Mouse (Mus musculus): ENCODE results near the gene Hist3h2a. TPM values are rescaled to one million over a fixed set of nuclear protein-coding genes. Genes with fewer than 3 reads are reported as not detected.
A peak's percentile ranks its signal among the peaks of the same experiment; 100 is the strongest.

The Hist3h2a gene
- polyA plus RNA-seq (2015; fragmentation: Nextera tagmentation; extraction: Ambion mirVana): 39.5 and 39.7 TPM in 2 replicates

DNA sequence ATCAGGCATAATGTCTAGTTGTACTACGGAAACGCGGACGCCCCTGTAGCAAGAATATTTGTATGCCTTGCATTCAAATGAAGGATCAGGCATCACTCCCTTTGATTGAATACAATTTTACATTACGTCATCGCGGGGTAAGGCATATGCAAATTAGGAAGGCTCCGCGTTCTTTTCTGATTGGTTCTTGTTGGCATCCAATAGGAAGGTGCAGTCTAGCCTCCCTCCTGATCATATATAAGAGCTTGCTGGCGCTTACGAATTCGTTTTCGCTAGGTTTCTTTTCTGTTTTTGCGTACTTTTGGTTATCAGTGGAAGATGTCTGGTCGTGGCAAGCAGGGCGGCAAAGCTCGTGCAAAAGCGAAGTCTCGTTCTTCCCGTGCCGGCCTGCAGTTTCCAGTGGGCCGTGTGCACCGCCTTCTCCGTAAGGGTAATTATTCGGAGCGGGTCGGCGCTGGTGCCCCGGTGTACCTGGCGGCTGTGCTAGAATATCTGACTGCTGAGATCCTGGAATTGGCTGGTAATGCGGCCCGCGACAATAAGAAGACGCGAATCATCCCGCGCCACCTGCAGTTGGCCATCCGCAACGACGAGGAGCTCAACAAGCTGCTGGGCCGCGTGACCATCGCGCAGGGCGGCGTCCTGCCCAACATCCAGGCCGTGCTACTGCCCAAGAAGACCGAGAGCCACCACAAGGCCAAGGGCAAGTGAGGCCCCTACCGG, at the start of gene Hist3h2a, which contains the start of gene Trim17:
Gene Hist3h2a, plus strand, starts transcription at position 266 of the 723 bp plus-strand sequence.
Gene Trim17, plus strand, starts transcription at position 266 of the 723 bp plus-strand sequence.
- peak within 1 kb of the TSS; percentile 97 for H3K9ac ChIP-seq (replicated peaks; ENCODE audit: low read length)
- ATAC-seq (ENCODE audit: low FRiP score, low TSS enrichment): peak; percentile 92
- WGBS: under 1% methylated on average over 49 of the region's 49 CpGs
- H3K4me2 ChIP-seq (replicated peaks; ENCODE audit: low read depth, low read length): peak within 1 kb of the TSS; percentile 97
- H3K36me3 ChIP-seq (ENCODE audit: insufficient read depth, low read length): peaks cover 16% of the 10 kb centered on the region; the same call in 1 of the 2 replicates
- peak within 1 kb of the TSS; percentile 100 for H3K27ac ChIP-seq (ENCODE audit: low read length)
- peak within 1 kb of the TSS; percentile 94 for H3K4me3 ChIP-seq (ENCODE audit: low read length)
- peaks cover 36% of the 10 kb centered on the region for H3K4me1 ChIP-seq (ENCODE audit: insufficient read depth, low read length)
- no peaks in the 10 kb centered on the region for H3K27me3 ChIP-seq (ENCODE audit: insufficient read depth, low read length)
- no peaks in the 10 kb centered on the region for H3K9me3 ChIP-seq (ENCODE audit: low read length)

DNA sequence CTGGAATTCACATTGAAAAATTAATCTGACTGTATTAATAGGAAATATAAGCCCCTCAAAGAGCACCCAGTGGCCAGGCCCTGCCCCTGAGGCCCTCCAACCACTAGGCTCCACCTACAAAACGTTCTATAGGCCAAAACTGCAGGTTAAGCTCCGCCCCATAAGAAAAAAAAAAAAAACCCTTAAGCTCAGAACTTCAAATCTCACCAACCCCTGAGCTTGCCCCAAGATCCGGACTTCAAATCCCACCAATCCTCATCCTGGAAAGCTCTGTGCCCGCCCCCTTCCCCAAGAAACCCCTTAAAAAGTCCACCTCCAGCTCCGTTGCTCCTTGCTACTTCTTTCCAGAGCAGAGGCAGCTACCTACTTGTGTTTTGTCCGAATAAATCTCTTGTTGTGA, 49.6 kb upstream of the Hist3h2a start:
- Histone ChIP-seq H3K27me3 (ENCODE audit: insufficient read depth, low read length) (no peaks in the 10 kb centered on the region), H3K4me2 (replicated peaks; ENCODE audit: low read depth, low read length) (peak overlapping the region; percentile 90; the same call in 1 of the 2 replicates), H3K36me3 (ENCODE audit: insufficient read depth, low read length) (peaks cover 19% of the 10 kb centered on the region; the same call in 1 of the 2 replicates), H3K9me3 (ENCODE audit: low read length) (no peaks in the 10 kb centered on the region), H3K4me1 (ENCODE audit: insufficient read depth, low read length) (peaks cover 12% of the 10 kb centered on the region), H3K9ac (replicated peaks; ENCODE audit: low read length) (no peak overlapping the region), H3K4me3 (ENCODE audit: low read length) (no peak overlapping the region; the same call in 1 of the 2 replicates), H3K27ac (ENCODE audit: low read length) (no peak overlapping the region)
- no peak for ATAC-seq (ENCODE audit: low FRiP score, low TSS enrichment)
- 56% methylated on average over 6 of the region's 6 CpGs for WGBS

DNA sequence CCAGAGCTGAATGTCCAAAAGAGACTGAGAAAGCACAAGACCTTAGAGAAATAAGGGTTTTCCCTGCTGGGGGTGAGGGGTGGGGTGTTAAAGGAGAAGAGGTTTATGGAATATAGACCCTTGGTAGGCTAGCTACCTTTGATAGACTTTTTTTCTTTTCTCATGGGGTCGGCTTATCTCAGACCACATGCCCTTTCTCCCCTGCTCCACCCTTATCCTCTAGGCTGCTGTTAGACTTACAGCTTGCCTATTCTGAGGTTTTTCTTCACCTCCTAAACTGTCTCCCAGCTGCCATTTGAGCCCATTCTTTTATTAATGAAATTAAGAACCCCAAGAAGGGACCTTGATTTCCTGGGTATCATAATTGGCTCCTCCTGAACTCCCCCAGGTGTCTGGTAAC, 40.7 kb upstream of the Hist3h2a start:
- Histone ChIP-seq H3K36me3 (ENCODE audit: insufficient read depth, low read length) (no peaks in the 10 kb centered on the region), H3K4me3 (ENCODE audit: low read length) (no peak overlapping the region), H3K4me2 (replicated peaks; ENCODE audit: low read depth, low read length) (no peak overlapping the region), H3K27ac (ENCODE audit: low read length) (no peak overlapping the region), H3K9ac (replicated peaks; ENCODE audit: low read length) (no peak overlapping the region), H3K27me3 (ENCODE audit: insufficient read depth, low read length) (no peaks in the 10 kb centered on the region), H3K4me1 (ENCODE audit: insufficient read depth, low read length) (no peaks in the 10 kb centered on the region), H3K9me3 (ENCODE audit: low read length) (no peaks in the 10 kb centered on the region)
- ATAC-seq (ENCODE audit: low FRiP score, low TSS enrichment): no peak
- 67% methylated on average over 1 of the region's 1 CpGs for WGBS

DNA sequence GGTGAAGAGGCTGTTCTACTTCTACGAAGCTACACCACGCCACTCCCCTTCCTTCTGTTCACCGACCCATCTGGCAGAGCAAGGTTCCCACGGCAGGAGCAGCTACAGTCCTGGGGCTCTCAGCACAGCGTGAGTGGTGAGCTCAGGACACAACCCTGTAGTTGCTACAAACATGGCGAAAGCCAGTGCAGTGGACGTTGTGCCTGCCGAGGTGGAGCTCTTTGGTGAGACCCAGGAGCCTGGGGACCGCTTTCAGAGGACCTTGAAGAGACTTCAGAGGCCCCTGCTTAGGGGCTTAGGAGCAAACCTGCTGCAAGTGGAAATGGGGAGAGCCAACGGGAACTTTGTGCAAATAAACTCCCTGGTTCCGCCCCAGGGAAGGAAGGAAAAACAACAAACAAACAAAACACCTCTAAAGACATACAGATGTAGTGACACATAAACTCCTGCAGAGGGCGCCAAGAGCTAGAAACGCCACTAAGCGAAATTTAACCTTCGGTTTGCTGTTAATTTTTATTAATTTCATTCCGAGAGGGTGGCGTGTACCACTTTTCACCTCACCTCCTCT, 39.9 kb upstream of the Hist3h2a start:
- H3K27me3 ChIP-seq (ENCODE audit: insufficient read depth, low read length): no peaks in the 10 kb centered on the region
- H3K36me3 ChIP-seq (ENCODE audit: insufficient read depth, low read length): no peaks in the 10 kb centered on the region
- H3K9ac ChIP-seq (replicated peaks; ENCODE audit: low read length): peak overlapping the region; percentile 61
- H3K27ac ChIP-seq (ENCODE audit: low read length): no peak overlapping the region
- WGBS: 17% methylated on average over 17 of the region's 17 CpGs
- peak overlapping the region; percentile 56 for H3K4me2 ChIP-seq (replicated peaks; ENCODE audit: low read depth, low read length)
- H3K9me3 ChIP-seq (ENCODE audit: low read length): no peaks in the 10 kb centered on the region
- ATAC-seq (ENCODE audit: low FRiP score, low TSS enrichment): peak; percentile 54
- peak overlapping the region; percentile 33 for H3K4me3 ChIP-seq (ENCODE audit: low read length)
- no peaks in the 10 kb centered on the region for H3K4me1 ChIP-seq (ENCODE audit: insufficient read depth, low read length)

DNA sequence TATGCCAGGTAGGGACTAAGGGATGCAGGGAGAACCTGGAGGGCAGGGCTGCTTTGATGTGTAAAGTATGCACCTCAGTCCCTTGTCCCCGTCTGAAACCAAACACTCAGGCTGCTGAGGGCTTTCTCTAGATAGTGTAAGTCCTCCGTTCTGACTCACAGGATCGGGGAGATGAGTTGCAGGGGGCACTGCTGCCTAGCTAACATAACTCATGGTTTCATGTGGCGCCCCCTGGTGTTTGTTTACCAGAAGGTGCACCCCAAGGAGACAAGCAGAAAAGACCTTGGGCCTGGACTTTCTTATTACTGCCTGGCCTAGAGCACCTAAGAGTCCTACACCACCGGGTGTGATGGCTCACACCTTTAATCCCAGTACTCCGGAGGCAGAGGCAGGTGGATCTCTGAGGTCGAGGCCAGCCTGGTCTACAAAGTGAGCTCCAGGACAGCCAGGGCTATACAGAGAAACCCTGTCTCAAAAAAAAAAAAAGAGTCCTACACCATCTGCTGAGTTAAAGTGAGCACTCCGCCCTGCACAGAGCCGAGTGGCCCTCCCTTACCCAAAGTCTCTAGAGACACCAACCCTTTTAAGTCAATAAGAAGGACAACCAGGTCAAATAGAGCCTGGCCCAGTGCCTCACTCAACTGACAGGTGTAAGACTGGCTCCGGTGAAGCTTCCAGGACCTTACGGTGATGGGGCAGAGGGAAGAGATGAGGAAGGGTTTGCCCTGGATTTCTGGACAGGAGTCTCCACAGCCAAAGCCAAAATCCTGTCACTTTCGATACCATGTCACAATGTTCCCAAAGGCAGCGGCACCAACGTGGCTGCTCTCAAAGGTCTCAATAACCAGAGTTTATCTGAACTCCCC, 37.4 kb upstream of the Hist3h2a start:
- no peaks in the 10 kb centered on the region for H3K9me3 ChIP-seq (ENCODE audit: low read length)
- no peak overlapping the region for H3K4me3 ChIP-seq (ENCODE audit: low read length)
- H3K9ac ChIP-seq (replicated peaks; ENCODE audit: low read length): no peak overlapping the region
- H3K27me3 ChIP-seq (ENCODE audit: insufficient read depth, low read length): no peaks in the 10 kb centered on the region
- ATAC-seq (ENCODE audit: low FRiP score, low TSS enrichment): no peak
- H3K4me2 ChIP-seq (replicated peaks; ENCODE audit: low read depth, low read length): no peak overlapping the region
- H3K4me1 ChIP-seq (ENCODE audit: insufficient read depth, low read length): no peaks in the 10 kb centered on the region
- no peak overlapping the region for H3K27ac ChIP-seq (ENCODE audit: low read length)
- WGBS: 56% methylated on average over 14 of the region's 14 CpGs
- no peaks in the 10 kb centered on the region for H3K36me3 ChIP-seq (ENCODE audit: insufficient read depth, low read length)

DNA sequence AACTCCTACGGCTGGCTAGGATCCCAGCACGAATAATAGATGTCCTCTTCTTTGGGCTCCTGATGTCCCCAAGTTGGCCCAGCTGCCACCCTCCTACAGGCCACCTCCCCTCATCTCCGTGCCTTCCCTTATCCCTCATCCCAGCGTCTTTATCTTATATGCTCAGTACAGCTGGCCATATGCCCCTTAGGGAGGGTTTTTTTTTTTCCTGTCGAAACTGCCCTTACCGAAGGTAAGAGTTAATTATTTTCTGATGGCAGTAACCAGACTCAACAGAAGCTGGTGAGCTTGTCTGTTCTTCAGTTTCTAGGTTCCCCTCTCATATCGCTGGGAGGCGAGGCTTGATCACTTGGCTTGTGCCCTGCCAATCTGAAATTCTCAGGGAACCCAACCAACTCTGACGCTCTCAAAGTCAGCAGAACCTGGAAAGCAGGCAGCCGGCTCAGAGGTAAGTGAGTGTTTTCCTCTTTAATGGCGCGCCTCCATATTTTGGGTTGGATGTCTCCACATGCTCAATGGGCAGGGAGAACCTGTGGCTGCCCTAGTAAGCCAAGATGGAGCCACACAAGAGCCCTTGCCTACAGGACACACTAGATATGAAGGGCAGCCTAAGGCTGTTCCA, 36.6 kb upstream of the Hist3h2a start, which contains the start of gene Btnl10:
Gene Btnl10, plus strand, starts transcription at position 164 of the 622 bp plus-strand sequence.
- Histone ChIP-seq H3K4me3 (ENCODE audit: low read length) (no peak within 1 kb of the TSS), H3K27me3 (ENCODE audit: insufficient read depth, low read length) (no peaks in the 10 kb centered on the region), H3K4me2 (replicated peaks; ENCODE audit: low read depth, low read length) (no peak within 1 kb of the TSS), H3K9ac (replicated peaks; ENCODE audit: low read length) (no peak within 1 kb of the TSS), H3K9me3 (ENCODE audit: low read length) (no peaks in the 10 kb centered on the region), H3K36me3 (ENCODE audit: insufficient read depth, low read length) (no peaks in the 10 kb centered on the region), H3K4me1 (ENCODE audit: insufficient read depth, low read length) (no peaks in the 10 kb centered on the region), H3K27ac (ENCODE audit: low read length) (no peak within 1 kb of the TSS)
- ATAC-seq (ENCODE audit: low FRiP score, low TSS enrichment): no peak
- WGBS: 77% methylated on average over 12 of the region's 12 CpGs

DNA sequence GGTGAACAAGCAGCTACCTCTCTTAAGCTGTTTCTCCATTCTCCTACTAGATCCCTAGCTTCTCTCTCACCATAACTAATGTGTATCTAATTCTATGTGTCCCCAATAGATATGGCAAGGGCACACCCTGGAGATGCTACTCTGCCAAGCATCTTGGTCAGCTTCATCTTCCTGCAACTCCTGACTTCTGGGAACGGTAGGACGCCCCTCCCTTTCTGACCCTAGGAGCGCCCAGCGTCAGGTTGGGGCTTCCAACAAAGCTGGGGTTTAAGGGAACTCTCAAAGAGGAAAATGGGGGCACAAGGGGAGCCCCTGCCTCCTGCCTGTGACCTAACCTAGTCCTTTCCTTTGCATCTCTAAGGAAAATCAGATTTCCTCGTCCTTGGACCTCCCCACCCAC, 35.7 kb upstream of the Hist3h2a start:
- no peak overlapping the region for H3K4me3 ChIP-seq (ENCODE audit: low read length)
- 75% methylated on average over 5 of the region's 5 CpGs for WGBS
- no peak for ATAC-seq (ENCODE audit: low FRiP score, low TSS enrichment)

DNA sequence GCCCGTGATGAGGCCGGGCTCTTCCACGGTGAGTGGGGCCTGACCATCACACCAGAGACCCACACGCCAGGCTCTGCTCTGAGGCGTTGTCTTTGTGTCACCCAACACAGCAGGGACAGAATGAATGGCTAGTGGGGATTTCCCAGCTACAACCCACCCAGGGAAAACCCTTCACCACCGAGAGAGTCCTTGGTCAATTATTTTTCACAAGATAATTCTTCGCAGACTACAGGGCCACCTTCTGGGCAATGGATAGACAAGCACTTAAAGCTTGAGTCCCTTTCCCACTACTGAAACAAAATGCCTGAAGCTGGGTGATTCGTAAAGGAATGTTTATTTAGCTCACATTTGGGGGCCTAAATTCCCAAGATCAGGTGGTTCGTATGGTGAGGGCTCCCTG, 32.1 kb upstream of the Hist3h2a start:
- WGBS: 78% methylated on average over 9 of the region's 9 CpGs
- Histone ChIP-seq H3K27ac (ENCODE audit: low read length) (no peak overlapping the region), H3K9ac (replicated peaks; ENCODE audit: low read length) (no peak overlapping the region), H3K4me2 (replicated peaks; ENCODE audit: low read depth, low read length) (no peak overlapping the region), H3K36me3 (ENCODE audit: insufficient read depth, low read length) (no peaks in the 10 kb centered on the region), H3K27me3 (ENCODE audit: insufficient read depth, low read length) (no peaks in the 10 kb centered on the region), H3K4me3 (ENCODE audit: low read length) (no peak overlapping the region), H3K9me3 (ENCODE audit: low read length) (no peaks in the 10 kb centered on the region), H3K4me1 (ENCODE audit: insufficient read depth, low read length) (no peaks in the 10 kb centered on the region)
- no peak for ATAC-seq (ENCODE audit: low FRiP score, low TSS enrichment)

More for the DNA sequence above, 35.7 kb upstream of the Hist3h2a start:
- Histone ChIP-seq H3K9ac (replicated peaks; ENCODE audit: low read length) (no peak overlapping the region), H3K27me3 (ENCODE audit: insufficient read depth, low read length) (no peaks in the 10 kb centered on the region), H3K4me1 (ENCODE audit: insufficient read depth, low read length) (no peaks in the 10 kb centered on the region), H3K9me3 (ENCODE audit: low read length) (no peaks in the 10 kb centered on the region), H3K36me3 (ENCODE audit: insufficient read depth, low read length) (no peaks in the 10 kb centered on the region), H3K4me2 (replicated peaks; ENCODE audit: low read depth, low read length) (no peak overlapping the region), H3K27ac (ENCODE audit: low read length) (no peak overlapping the region)

DNA sequence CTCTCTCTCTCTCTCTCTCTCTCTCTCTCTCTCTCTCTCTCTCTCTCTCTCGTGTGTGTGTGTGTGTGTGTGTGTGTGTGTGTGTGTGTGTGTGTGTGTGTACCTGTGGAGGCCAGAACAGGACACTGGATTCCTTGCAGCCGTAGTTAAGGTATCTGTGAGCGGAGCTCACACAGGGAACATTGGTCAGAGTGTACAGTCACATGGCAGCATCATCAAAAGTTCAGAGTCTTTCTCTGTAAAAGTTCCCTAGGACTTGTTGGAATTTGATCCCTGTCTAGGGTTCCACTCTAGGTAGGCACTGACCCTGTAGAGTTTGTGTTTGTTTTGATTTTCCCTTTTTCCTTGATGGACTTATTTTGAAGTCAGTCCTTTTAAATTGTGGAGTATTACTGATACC, 27.8 kb upstream of the Hist3h2a start:
- Histone ChIP-seq H3K36me3 (ENCODE audit: insufficient read depth, low read length) (peaks cover 9% of the 10 kb centered on the region; the same call in 1 of the 2 replicates), H3K9me3 (ENCODE audit: low read length) (no peaks in the 10 kb centered on the region), H3K27ac (ENCODE audit: low read length) (no peak overlapping the region), H3K4me3 (ENCODE audit: low read length) (no peak overlapping the region), H3K9ac (replicated peaks; ENCODE audit: low read length) (no peak overlapping the region), H3K4me1 (ENCODE audit: insufficient read depth, low read length) (peaks cover 4% of the 10 kb centered on the region), H3K4me2 (replicated peaks; ENCODE audit: low read depth, low read length) (no peak overlapping the region), H3K27me3 (ENCODE audit: insufficient read depth, low read length) (no peaks in the 10 kb centered on the region)
- ATAC-seq (ENCODE audit: low FRiP score, low TSS enrichment): no peak
- WGBS: 78% methylated on average over 2 of the region's 3 CpGs
